Mouse (Mus musculus): Measurements from ENCODE around the gene Obsl1. TPM values are rescaled to one million over a fixed set of nuclear protein-coding genes. Genes with fewer than 3 reads are reported as not detected.

Gene Obsl1
- polyA plus RNA-seq, 1 experiment from 2014 or later: 17.1 TPM

DNA sequence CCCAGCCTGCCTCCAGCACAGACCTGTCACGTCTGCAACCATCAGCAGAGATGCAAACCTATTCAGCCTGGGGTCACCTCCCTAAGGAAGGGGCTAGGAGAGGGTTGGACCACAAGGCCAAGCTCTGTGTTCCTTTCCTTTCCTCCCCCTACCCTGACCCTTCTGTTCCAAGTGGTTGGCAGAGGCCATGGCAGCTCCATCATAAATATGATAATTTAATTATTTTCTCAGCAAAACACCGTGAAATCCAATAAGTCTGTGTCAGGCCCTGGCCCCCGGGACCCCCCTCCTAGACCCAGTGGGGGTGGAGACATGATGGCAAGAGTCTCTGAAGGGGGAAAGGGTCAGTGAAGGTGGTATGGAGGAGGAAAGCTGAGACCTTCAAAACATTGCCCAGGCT is 62.0 kb downstream of the Obsl1 start:
- no peak overlapping the region for H3K9ac ChIP-seq (ENCODE audit: low read depth, low read length)
- H3K4me1 ChIP-seq (replicated peaks; ENCODE audit: control insufficient read depth, insufficient read depth, low read length): peaks cover 9% of the 10 kb centered on the region
- no peak overlapping the region for H3K27ac ChIP-seq (ENCODE audit: low read depth, low read length)
- H3K4me2 ChIP-seq (replicated peaks; ENCODE audit: low read depth): no peak overlapping the region
- no peak for ATAC-seq
- H3K36me3 ChIP-seq (ENCODE audit: control insufficient read depth, insufficient read depth): peaks cover 33% of the 10 kb centered on the region; the same call in 1 of the 2 replicates
- no peak for TF ChIP-seq CTCF (IDR thresholded peaks at IDR 0.05; ENCODE audit: low read depth)
- WGBS: 59% methylated on average over 3 of the region's 3 CpGs
- no peaks in the 10 kb centered on the region for H3K9me3 ChIP-seq (ENCODE audit: control insufficient read depth)
- H3K27me3 ChIP-seq (replicated peaks; ENCODE audit: control insufficient read depth, insufficient read depth, low read length): peaks cover 33% of the 10 kb centered on the region
- H3K4me3 ChIP-seq (ENCODE audit: low read depth, low read length): no peak overlapping the region

DNA sequence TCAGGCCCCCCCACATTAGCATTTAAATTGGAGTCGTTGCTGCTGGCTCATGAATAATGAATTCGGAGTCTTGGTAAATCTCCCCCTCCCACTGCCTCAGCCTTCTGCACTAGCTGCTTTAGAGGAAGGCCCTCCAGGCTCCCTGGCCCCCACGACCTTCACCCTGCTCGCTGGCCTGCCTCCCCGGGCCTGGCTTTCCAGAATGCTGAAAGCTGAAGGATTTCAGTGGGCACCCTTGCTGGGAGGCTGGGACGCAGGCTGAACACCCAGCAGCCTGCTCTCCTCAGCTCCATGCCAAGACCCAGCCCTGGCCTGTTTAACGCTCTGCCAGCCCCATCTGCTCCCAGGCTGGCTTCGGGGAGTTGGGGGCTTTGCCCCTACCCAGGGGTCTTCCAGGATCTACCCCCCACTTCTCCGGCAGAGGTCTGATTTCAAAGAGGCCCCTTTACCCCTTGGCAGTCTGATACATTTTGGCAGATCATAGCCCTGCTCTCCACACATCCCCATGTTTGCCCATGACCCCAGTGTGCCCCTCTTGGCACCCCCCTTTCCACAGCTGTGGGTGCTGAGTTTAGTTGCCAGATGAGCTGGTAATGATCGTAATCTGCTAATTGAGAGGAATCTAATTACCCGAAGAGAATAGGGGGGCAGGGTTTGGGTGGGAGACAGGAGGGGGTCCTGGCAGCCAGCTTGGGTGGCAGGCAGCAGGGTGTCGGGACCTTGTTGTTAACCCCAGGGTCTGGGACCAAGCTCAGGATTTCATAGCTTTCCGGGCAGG is 62.8 kb downstream of the Obsl1 start:
- Histone ChIP-seq H3K4me1 (replicated peaks; ENCODE audit: control insufficient read depth, insufficient read depth, low read length) (peaks cover 9% of the 10 kb centered on the region), H3K9me3 (ENCODE audit: control insufficient read depth) (no peaks in the 10 kb centered on the region), H3K36me3 (ENCODE audit: control insufficient read depth, insufficient read depth) (peaks cover 33% of the 10 kb centered on the region; the same call in 1 of the 2 replicates), H3K4me2 (replicated peaks; ENCODE audit: low read depth) (no peak overlapping the region), H3K27me3 (replicated peaks; ENCODE audit: control insufficient read depth, insufficient read depth, low read length) (peaks cover 26% of the 10 kb centered on the region), H3K9ac (ENCODE audit: low read depth, low read length) (no peak overlapping the region), H3K4me3 (ENCODE audit: low read depth, low read length) (no peak overlapping the region), H3K27ac (ENCODE audit: low read depth, low read length) (no peak overlapping the region)
- WGBS: 60% methylated on average over 13 of the region's 13 CpGs
- no peak for ATAC-seq
- no peak for TF ChIP-seq CTCF (IDR thresholded peaks at IDR 0.05; ENCODE audit: low read depth)

DNA sequence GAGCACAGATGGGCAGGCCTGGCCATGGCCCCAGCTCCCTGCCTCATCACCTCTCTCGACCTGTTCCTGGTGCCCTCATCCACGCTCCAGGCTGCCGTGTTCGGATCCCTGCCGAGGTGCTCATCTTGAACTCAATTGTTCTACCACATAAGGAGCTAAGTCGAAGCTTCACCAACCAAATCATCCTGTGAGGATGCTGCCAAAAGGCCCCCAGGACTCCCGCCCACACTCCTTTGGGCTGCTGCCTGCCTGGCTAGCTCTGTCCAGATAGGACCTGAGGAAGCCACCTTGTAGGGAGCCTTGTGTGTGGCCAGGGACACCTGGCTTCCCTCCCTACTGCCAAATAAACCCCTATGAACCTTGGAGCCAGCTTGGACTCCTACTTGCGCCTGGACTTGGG is 63.4 kb downstream of the Obsl1 start:
- peaks cover 21% of the 10 kb centered on the region for H3K27me3 ChIP-seq (replicated peaks; ENCODE audit: control insufficient read depth, insufficient read depth, low read length)
- H3K9ac ChIP-seq (ENCODE audit: low read depth, low read length): no peak overlapping the region
- no peaks in the 10 kb centered on the region for H3K9me3 ChIP-seq (ENCODE audit: control insufficient read depth)
- no peak overlapping the region for H3K27ac ChIP-seq (ENCODE audit: low read depth, low read length)
- H3K4me3 ChIP-seq (ENCODE audit: low read depth, low read length): no peak overlapping the region
- ATAC-seq: no peak
- peaks cover 33% of the 10 kb centered on the region; the same call in 1 of the 2 replicates for H3K36me3 ChIP-seq (ENCODE audit: control insufficient read depth, insufficient read depth)
- TF ChIP-seq CTCF (IDR thresholded peaks at IDR 0.05; ENCODE audit: low read depth): no peak
- whole genome bisulfite sequencing: 70% methylated on average over 8 of the region's 8 CpGs
- H3K4me2 ChIP-seq (replicated peaks; ENCODE audit: low read depth): no peak overlapping the region
- peaks cover 9% of the 10 kb centered on the region for H3K4me1 ChIP-seq (replicated peaks; ENCODE audit: control insufficient read depth, insufficient read depth, low read length)

DNA sequence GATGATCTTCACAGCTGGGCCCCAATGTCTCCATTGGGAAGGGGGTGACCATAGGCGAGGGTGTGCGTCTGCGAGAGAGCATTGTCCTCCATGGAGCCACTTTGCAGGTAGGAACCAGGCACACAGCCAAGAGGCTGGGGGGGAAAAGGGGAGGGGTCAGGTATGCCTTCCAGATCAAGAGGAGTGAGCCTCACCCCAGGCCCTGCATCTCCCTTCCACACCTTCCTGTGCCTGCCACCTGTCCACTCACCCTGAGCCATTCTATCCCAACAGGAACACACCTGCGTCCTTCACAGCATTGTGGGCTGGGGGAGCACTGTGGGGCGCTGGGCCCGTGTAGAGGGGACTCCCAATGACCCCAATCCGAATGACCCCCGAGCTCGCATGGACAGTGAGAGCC is 64.1 kb downstream of the Obsl1 start:
- no peak for TF ChIP-seq CTCF (IDR thresholded peaks at IDR 0.05; ENCODE audit: low read depth)
- Histone ChIP-seq H3K4me3 (ENCODE audit: low read depth, low read length) (no peak overlapping the region), H3K9me3 (ENCODE audit: control insufficient read depth) (no peaks in the 10 kb centered on the region), H3K9ac (ENCODE audit: low read depth, low read length) (no peak overlapping the region), H3K4me1 (replicated peaks; ENCODE audit: control insufficient read depth, insufficient read depth, low read length) (peaks cover 4% of the 10 kb centered on the region), H3K27ac (ENCODE audit: low read depth, low read length) (no peak overlapping the region), H3K36me3 (ENCODE audit: control insufficient read depth, insufficient read depth) (peaks cover 33% of the 10 kb centered on the region; the same call in 1 of the 2 replicates), H3K27me3 (replicated peaks; ENCODE audit: control insufficient read depth, insufficient read depth, low read length) (peaks cover 14% of the 10 kb centered on the region), H3K4me2 (replicated peaks; ENCODE audit: low read depth) (no peak overlapping the region)
- WGBS: 84% methylated on average over 9 of the region's 9 CpGs
- no peak for ATAC-seq

DNA sequence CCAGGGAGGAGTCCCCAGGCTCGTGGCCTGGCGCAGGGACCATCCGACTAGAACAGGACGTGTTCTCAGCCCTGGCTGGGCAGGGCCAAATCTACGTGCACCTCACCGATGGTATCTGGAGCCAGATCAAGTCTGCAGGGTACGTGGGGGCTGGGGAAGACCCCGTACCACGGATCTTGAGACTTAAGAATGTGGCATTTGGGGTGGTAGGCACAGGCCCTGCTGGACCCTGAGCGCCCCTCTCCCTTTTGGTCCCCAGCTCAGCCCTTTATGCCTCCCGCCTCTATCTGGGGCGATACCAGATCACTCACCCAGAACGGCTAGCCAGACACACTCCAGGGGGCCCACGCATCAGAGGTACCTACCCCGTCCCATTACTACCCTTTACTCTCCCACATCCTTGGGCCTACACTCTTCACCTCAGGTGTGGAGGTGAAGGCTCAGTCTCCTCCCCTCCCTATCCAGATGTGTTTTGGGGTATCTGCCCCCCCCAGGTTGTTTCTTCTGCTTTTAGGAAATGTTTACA is 64.7 kb downstream of the Obsl1 start:
- H3K4me2 ChIP-seq (replicated peaks; ENCODE audit: low read depth): no peak overlapping the region
- TF ChIP-seq CTCF (IDR thresholded peaks at IDR 0.05; ENCODE audit: low read depth): no peak
- 88% methylated on average over 15 of the region's 15 CpGs for whole genome bisulfite sequencing
- H3K4me3 ChIP-seq (ENCODE audit: low read depth, low read length): no peak overlapping the region
- no peak overlapping the region for H3K27ac ChIP-seq (ENCODE audit: low read depth, low read length)
- ATAC-seq: no peak
- H3K9ac ChIP-seq (ENCODE audit: low read depth, low read length): no peak overlapping the region
- H3K36me3 ChIP-seq (ENCODE audit: control insufficient read depth, insufficient read depth): peaks cover 33% of the 10 kb centered on the region; the same call in 1 of the 2 replicates
- peaks cover 3% of the 10 kb centered on the region; the same call in 1 of the 2 replicates for H3K4me1 ChIP-seq (replicated peaks; ENCODE audit: control insufficient read depth, insufficient read depth, low read length)
- H3K27me3 ChIP-seq (replicated peaks; ENCODE audit: control insufficient read depth, insufficient read depth, low read length): peaks cover 8% of the 10 kb centered on the region
- H3K9me3 ChIP-seq (ENCODE audit: control insufficient read depth): no peaks in the 10 kb centered on the region

DNA sequence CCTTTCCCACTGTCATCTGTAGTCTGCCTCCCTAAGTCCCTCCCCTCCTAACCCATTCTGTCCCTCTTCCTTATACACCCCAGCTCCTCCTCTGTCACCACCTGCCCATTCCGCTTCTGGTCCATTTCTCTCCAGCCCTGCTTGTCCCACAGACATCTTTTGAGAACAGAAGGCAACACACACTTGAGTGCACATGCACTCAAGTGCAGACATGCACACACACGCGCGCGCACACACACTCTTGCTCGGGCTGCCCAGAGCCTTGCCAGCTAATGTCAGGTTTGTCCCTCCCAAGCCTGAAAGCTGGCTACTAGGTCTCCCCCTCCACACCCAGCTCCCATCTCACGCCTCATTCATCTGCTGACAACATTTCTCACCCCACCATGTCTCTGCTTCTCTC is 65.6 kb downstream of the Obsl1 start:
- WGBS: 93% methylated on average over 7 of the region's 7 CpGs
- H3K9me3 ChIP-seq (ENCODE audit: control insufficient read depth): no peaks in the 10 kb centered on the region
- TF ChIP-seq CTCF (IDR thresholded peaks at IDR 0.05; ENCODE audit: low read depth): no peak
- H3K27ac ChIP-seq (ENCODE audit: low read depth, low read length): no peak overlapping the region
- peaks cover 5% of the 10 kb centered on the region; the same call in 1 of the 2 replicates for H3K4me1 ChIP-seq (replicated peaks; ENCODE audit: control insufficient read depth, insufficient read depth, low read length)
- no peak overlapping the region for H3K4me3 ChIP-seq (ENCODE audit: low read depth, low read length)
- ATAC-seq: no peak
- no peak overlapping the region for H3K4me2 ChIP-seq (replicated peaks; ENCODE audit: low read depth)
- no peak overlapping the region for H3K9ac ChIP-seq (ENCODE audit: low read depth, low read length)
- H3K36me3 ChIP-seq (ENCODE audit: control insufficient read depth, insufficient read depth): peaks cover 33% of the 10 kb centered on the region; the same call in 1 of the 2 replicates
- H3K27me3 ChIP-seq (replicated peaks; ENCODE audit: control insufficient read depth, insufficient read depth, low read length): peaks cover 2% of the 10 kb centered on the region; the same call in 1 of the 2 replicates

Measured in intestine, postnatal 0 days (tissue).